Mouse (Mus musculus): ENCODE data around the gene Nfx1. TPM values are rescaled to one million over a fixed set of nuclear protein-coding genes. Genes with fewer than 3 reads are reported as not detected.

The Nfx1 gene
- polyA plus RNA-seq, 1 experiment from 2014 or later = 89.0 TPM

GRCm38 (mm10) chr4:40938793-40939192 lies 31.9 kb upstream of the Nfx1 start:
- no peak overlapping the region for H3K4me3 ChIP-seq (ENCODE audit: low read depth, low read length)
- peaks cover 72% of the 10 kb centered on the region for H3K36me3 ChIP-seq (ENCODE audit: control insufficient read depth, insufficient read depth, low read length)
- no peaks in the 10 kb centered on the region for H3K4me1 ChIP-seq (replicated peaks; ENCODE audit: control insufficient read depth, insufficient read depth, low read length)
- DNase-seq (ENCODE audit: low spot score) (no peak), ATAC-seq (replicated peaks; ENCODE audit: low FRiP score) (no peak)
- H3K4me2 ChIP-seq = no peak overlapping the region
- H3K27me3 ChIP-seq (replicated peaks; ENCODE audit: control insufficient read depth, insufficient read depth, low read length) = no peaks in the 10 kb centered on the region
- H3K27ac ChIP-seq (ENCODE audit: low read depth, low read length) = no peak overlapping the region
- H3K9ac ChIP-seq (ENCODE audit: low read depth, low read length) = no peak overlapping the region
- H3K9me3 ChIP-seq (ENCODE audit: control insufficient read depth, low read length) = peaks cover 6% of the 10 kb centered on the region
- WGBS = 93% methylated on average over 5 of the region's 5 CpGs

- peaks cover 6% of the 10 kb centered on the region for H3K9me3 ChIP-seq (ENCODE audit: control insufficient read depth, low read length)
- no peak overlapping the region for H3K4me2 ChIP-seq
- H3K36me3 ChIP-seq (ENCODE audit: control insufficient read depth, insufficient read depth, low read length) = peaks cover 54% of the 10 kb centered on the region
- DNase-seq (ENCODE audit: low spot score) (no peak), ATAC-seq (replicated peaks; ENCODE audit: low FRiP score) (no peak)
- no peak overlapping the region for H3K9ac ChIP-seq (ENCODE audit: low read depth, low read length)
- H3K4me3 ChIP-seq (ENCODE audit: low read depth, low read length) = no peak overlapping the region
- WGBS = 97% methylated on average over 5 of the region's 5 CpGs
- no peak overlapping the region for H3K27ac ChIP-seq (ENCODE audit: low read depth, low read length)
- no peaks in the 10 kb centered on the region for H3K27me3 ChIP-seq (replicated peaks; ENCODE audit: control insufficient read depth, insufficient read depth, low read length)
- H3K4me1 ChIP-seq (replicated peaks; ENCODE audit: control insufficient read depth, insufficient read depth, low read length) = peaks cover 9% of the 10 kb centered on the region; the same call in 1 of the 2 replicates
These were observed 27.1 kb upstream of the Nfx1 start for GRCm38 (mm10) chr4:40943651-40944050.

- Histone ChIP-seq H3K4me3 (ENCODE audit: low read depth, low read length) (peak overlapping the region; percentile 93), H3K9me3 (ENCODE audit: control insufficient read depth, low read length) (no peaks in the 10 kb centered on the region), H3K27ac (ENCODE audit: low read depth, low read length) (0 out of 2 replicates have a peak overlapping the region, but pooled peaks have one; percentile 32), H3K9ac (ENCODE audit: low read depth, low read length) (peak overlapping the region; percentile 92), H3K4me2 (peak overlapping the region; percentile 90), H3K27me3 (replicated peaks; ENCODE audit: control insufficient read depth, insufficient read depth, low read length) (no peaks in the 10 kb centered on the region), H3K4me1 (replicated peaks; ENCODE audit: control insufficient read depth, insufficient read depth, low read length) (peaks cover 17% of the 10 kb centered on the region), H3K36me3 (ENCODE audit: control insufficient read depth, insufficient read depth, low read length) (peaks cover 24% of the 10 kb centered on the region)
- DNase-seq (ENCODE audit: low spot score) (no peak), ATAC-seq (replicated peaks; ENCODE audit: low FRiP score) (no peak)
- 59% methylated on average over 7 of the region's 7 CpGs for WGBS
These were observed 24.1 kb upstream of the Nfx1 start for GRCm38 (mm10) chr4:40946516-40947121.

DNA sequence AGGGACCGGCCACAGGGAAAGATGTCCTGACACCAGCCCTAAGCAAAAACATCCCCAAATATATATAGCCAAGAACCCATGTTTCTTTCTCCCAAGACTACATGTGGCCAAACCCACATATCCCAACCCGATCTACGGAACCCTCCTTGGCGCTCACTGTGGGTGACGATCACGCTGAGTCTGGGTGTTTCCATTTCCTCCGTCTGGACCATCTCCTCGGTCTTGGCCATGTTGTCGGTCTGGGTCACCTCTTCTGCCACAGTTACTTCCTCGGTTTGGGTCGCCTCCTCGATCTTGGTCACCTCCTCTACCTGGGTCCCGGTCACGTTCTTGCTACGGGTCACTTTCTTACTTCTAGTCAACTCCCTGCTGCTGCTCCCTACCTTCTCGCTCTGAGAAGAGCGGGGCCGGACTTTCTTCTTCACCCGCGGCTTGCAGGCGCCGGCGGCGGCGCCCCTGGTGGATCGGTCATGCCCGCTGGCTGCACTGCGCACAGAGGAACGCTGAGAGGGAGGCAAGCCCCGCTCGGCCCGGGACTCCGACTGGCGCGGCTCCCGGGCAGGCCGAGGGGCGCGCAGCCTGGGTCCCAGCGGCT lies 23.0 kb upstream of the Nfx1 start:
- Histone ChIP-seq H3K36me3 (ENCODE audit: control insufficient read depth, insufficient read depth, low read length) (peaks cover 18% of the 10 kb centered on the region; the same call in 1 of the 2 replicates), H3K27ac (ENCODE audit: low read depth, low read length) (peak overlapping the region; percentile 78), H3K4me3 (ENCODE audit: low read depth, low read length) (peak overlapping the region; percentile 93), H3K4me2 (peak overlapping the region; percentile 90), H3K9ac (ENCODE audit: low read depth, low read length) (peak overlapping the region; percentile 92), H3K4me1 (replicated peaks; ENCODE audit: control insufficient read depth, insufficient read depth, low read length) (peaks cover 17% of the 10 kb centered on the region), H3K27me3 (replicated peaks; ENCODE audit: control insufficient read depth, insufficient read depth, low read length) (no peaks in the 10 kb centered on the region), H3K9me3 (ENCODE audit: control insufficient read depth, low read length) (no peaks in the 10 kb centered on the region)
- under 1% methylated on average over 40 of the region's 40 CpGs for WGBS
- DNase-seq (ENCODE audit: low spot score) (no peak), ATAC-seq (replicated peaks; ENCODE audit: low FRiP score) (peak; percentile 32)

GRCm38 (mm10) chr4:40948160-40948708 lies 22.5 kb upstream of the Nfx1 start, which contains the start of the genes Bag1 and Chmp5:
TSS of gene Bag1 (minus strand) at chr4:40948294.
TSS of gene Chmp5 (plus strand) at chr4:40948407.
- Histone ChIP-seq H3K27me3 (replicated peaks; ENCODE audit: control insufficient read depth, insufficient read depth, low read length) (no peaks in the 10 kb centered on the region), H3K4me2 (peak within 1 kb of the TSS; percentile 90), H3K9ac (ENCODE audit: low read depth, low read length) (peak within 1 kb of the TSS; percentile 92), H3K36me3 (ENCODE audit: control insufficient read depth, insufficient read depth, low read length) (peaks cover 20% of the 10 kb centered on the region), H3K4me3 (ENCODE audit: low read depth, low read length) (peak within 1 kb of the TSS; percentile 93), H3K9me3 (ENCODE audit: control insufficient read depth, low read length) (no peaks in the 10 kb centered on the region), H3K27ac (ENCODE audit: low read depth, low read length) (peak within 1 kb of the TSS; percentile 78), H3K4me1 (replicated peaks; ENCODE audit: control insufficient read depth, insufficient read depth, low read length) (peaks cover 17% of the 10 kb centered on the region)
- DNase-seq (ENCODE audit: low spot score) (peak; percentile 98), ATAC-seq (replicated peaks; ENCODE audit: low FRiP score) (peak; percentile 97)
- under 1% methylated on average over 50 of the region's 50 CpGs for WGBS

- Histone ChIP-seq H3K27me3 (replicated peaks; ENCODE audit: control insufficient read depth, insufficient read depth, low read length) (no peaks in the 10 kb centered on the region), H3K36me3 (ENCODE audit: control insufficient read depth, insufficient read depth, low read length) (peaks cover 31% of the 10 kb centered on the region), H3K4me1 (replicated peaks; ENCODE audit: control insufficient read depth, insufficient read depth, low read length) (peaks cover 11% of the 10 kb centered on the region), H3K4me3 (ENCODE audit: low read depth, low read length) (no peak overlapping the region), H3K4me2 (no peak overlapping the region), H3K27ac (ENCODE audit: low read depth, low read length) (no peak overlapping the region), H3K9ac (ENCODE audit: low read depth, low read length) (no peak overlapping the region), H3K9me3 (ENCODE audit: control insufficient read depth, low read length) (no peaks in the 10 kb centered on the region)
- 76% methylated on average over 1 of the region's 1 CpGs for WGBS
- DNase-seq (ENCODE audit: low spot score) = no peak
- 0 out of 2 replicates have a peak, but pooled peaks have one; percentile 51 for ATAC-seq (replicated peaks; ENCODE audit: low FRiP score)
These were observed 17.2 kb upstream of the Nfx1 start for GRCm38 (mm10) chr4:40953521-40953920.

- Histone ChIP-seq H3K27ac (ENCODE audit: low read depth, low read length) (no peak overlapping the region), H3K4me1 (replicated peaks; ENCODE audit: control insufficient read depth, insufficient read depth, low read length) (0 out of 2 replicates have a peak, but pooled peaks cover 3% of the 10 kb centered on the region), H3K9me3 (ENCODE audit: control insufficient read depth, low read length) (no peaks in the 10 kb centered on the region), H3K36me3 (ENCODE audit: control insufficient read depth, insufficient read depth, low read length) (peaks cover 44% of the 10 kb centered on the region), H3K4me2 (no peak overlapping the region), H3K9ac (ENCODE audit: low read depth, low read length) (no peak overlapping the region), H3K4me3 (ENCODE audit: low read depth, low read length) (no peak overlapping the region), H3K27me3 (replicated peaks; ENCODE audit: control insufficient read depth, insufficient read depth, low read length) (no peaks in the 10 kb centered on the region)
- DNase-seq (ENCODE audit: low spot score) (no peak), ATAC-seq (replicated peaks; ENCODE audit: low FRiP score) (peak; percentile 65; the same call in 1 of the 2 replicates)
- 51% methylated on average over 6 of the region's 6 CpGs for WGBS
These were observed 14.8 kb upstream of the Nfx1 start for GRCm38 (mm10) chr4:40955942-40956341.

- H3K4me3 ChIP-seq (ENCODE audit: low read depth, low read length) = no peak overlapping the region
- H3K36me3 ChIP-seq (ENCODE audit: control insufficient read depth, insufficient read depth, low read length) = peaks cover 34% of the 10 kb centered on the region
- DNase-seq (ENCODE audit: low spot score) = no peak
- 88% methylated on average over 3 of the region's 3 CpGs for WGBS
- no peak overlapping the region for H3K4me2 ChIP-seq
- H3K4me1 ChIP-seq (replicated peaks; ENCODE audit: control insufficient read depth, insufficient read depth, low read length) = no peaks in the 10 kb centered on the region
- no peaks in the 10 kb centered on the region for H3K27me3 ChIP-seq (replicated peaks; ENCODE audit: control insufficient read depth, insufficient read depth, low read length)
- no peaks in the 10 kb centered on the region for H3K9me3 ChIP-seq (ENCODE audit: control insufficient read depth, low read length)
- no peak overlapping the region for H3K9ac ChIP-seq (ENCODE audit: low read depth, low read length)
- no peak for ATAC-seq (replicated peaks; ENCODE audit: low FRiP score)
- no peak overlapping the region for H3K27ac ChIP-seq (ENCODE audit: low read depth, low read length)
These were observed 7.2 kb upstream of the Nfx1 start for GRCm38 (mm10) chr4:40963536-40963935.
